19 mouse cellular contexts compared by ENCODE assay signal in the genomic region with DNA sequence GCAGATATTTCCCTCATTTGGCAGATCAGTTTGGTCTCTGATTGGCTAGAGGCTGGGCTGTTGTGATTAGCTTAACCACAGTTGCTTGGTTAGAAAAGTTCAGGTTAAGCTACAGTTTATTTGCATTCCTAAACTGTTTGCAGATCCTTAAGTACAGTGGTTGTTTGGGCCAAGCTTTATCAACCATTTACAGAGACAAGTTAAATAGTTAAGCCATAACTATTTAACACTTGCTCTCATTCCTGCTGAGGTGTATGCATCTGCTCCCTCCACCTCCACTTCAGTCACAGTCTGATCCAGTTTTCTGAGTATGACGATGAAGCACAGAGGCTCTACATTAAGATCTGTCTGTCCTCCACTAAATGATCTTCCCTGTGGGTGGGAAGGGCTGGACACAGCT.
"Had no signal": no experiment of that assay in that cellular context is flagged by ENCODE, and none has a peak within 500 bp of the region (broad histone marks: within the 10 kb centered on the region; RNA-seq: fewer than 3 reads in every experiment).

No protein-coding gene starts in this region.

- H3K4me3 ChIP-seq: hindbrain, embryonic 15.5 days; layer of hippocampus, adult 2 months; limb, embryonic 10.5 days; limb, embryonic 13.5 days; liver, embryonic 12.5 days; liver, embryonic 15.5 days had no signal

- H3K4me1 ChIP-seq: hindbrain, embryonic 15.5 days; limb, embryonic 10.5 days; limb, embryonic 13.5 days; liver, embryonic 12.5 days; liver, embryonic 15.5 days had no signal

- DNase-seq: layer of hippocampus, adult 9-11 months; liver; lung, adult 18-20 months; lung, postnatal 10 days; lung, postnatal 36 days; midbrain, embryonic 14.5 days; right cerebral cortex, adult 18-20 months; right cerebral cortex, postnatal 14 days; right cerebral cortex, postnatal 4 days; thymus, postnatal 25 days had no signal

- ATAC-seq: intestine, postnatal 0 days; liver, embryonic 12.5 days had no signal

- H3K9me3 ChIP-seq: hindbrain, embryonic 15.5 days; limb, embryonic 10.5 days; limb, embryonic 13.5 days; liver, embryonic 12.5 days; liver, embryonic 15.5 days had no signal

- H3K27ac ChIP-seq: hindbrain, embryonic 15.5 days; layer of hippocampus, adult 2 months; limb, embryonic 10.5 days; limb, embryonic 13.5 days; liver, embryonic 12.5 days; liver, embryonic 15.5 days; stomach, postnatal 0 days had no signal

- H3K27me3 ChIP-seq: hindbrain, embryonic 15.5 days; limb, embryonic 13.5 days; liver, embryonic 12.5 days; liver, embryonic 15.5 days had no signal

- H3K9ac ChIP-seq: hindbrain, embryonic 15.5 days; limb, embryonic 13.5 days; liver, embryonic 12.5 days; liver, embryonic 15.5 days had no signal

- H3K4me2 ChIP-seq: hindbrain, embryonic 15.5 days; limb, embryonic 13.5 days; liver, embryonic 12.5 days; liver, embryonic 15.5 days; midbrain, embryonic 11.5 days had no signal

- H3K36me3 ChIP-seq: hindbrain, embryonic 15.5 days; limb, embryonic 10.5 days; limb, embryonic 13.5 days; liver, embryonic 12.5 days; liver, embryonic 15.5 days had no signal
